Mouse (Mus musculus) Patski (cell line): ENCODE results near the gene Ppp5c. TPM values are rescaled to one million over a fixed set of nuclear protein-coding genes. Genes with fewer than 3 reads are reported as not detected.

Experiments
- ATAC-seq: fragments of 100-300 bp; one replicate; pipeline ENCODE4 v1.8.0; 2021
- CTCF ChIA-PET: fragments of 350-600 bp; sonication (Branson Sonifier 250); formaldehyde crosslinking; loops from one replicate; lab custom pipeline; 2022; ENCODE audit warnings: inconsistent platforms; lab: Charles Lee
- POLR2A ChIA-PET: fragments of 350-600 bp; sonication (Branson Sonifier 250); formaldehyde crosslinking; loops from one replicate; lab custom pipeline; 2022; ENCODE audit warnings: antibody characterized with exemption, inconsistent platforms; lab: Charles Lee
- DNase-seq: peaks from one replicate; pipeline ENCODE4 v3.0.0-alpha.2; 2011; ENCODE audit warnings: low read depth, low spot score
- H3K27me3 ChIP-seq: fragments of 371-371 bp; one replicate; pipeline ENCODE4 v1.5.1; 2021
- CTCF ChIP-seq: fragments of 100-300 bp; IDR thresholded peaks from one replicate; pipeline ENCODE4 v1.5.1; 2021
- in situ Hi-C: fragments of 300-500 bp; cut with MboI; formaldehyde crosslinking; loops from 3 replicates; pipeline ENCODE4 v1.11.1; 2018; ENCODE audit warnings: low pct_unique_long_range_greater_than_20kb, mixed read lengths
- polyA plus RNA-seq: library from polyadenylated mRNA; unstranded; gene quantifications from one replicate; pipeline ENCODE4 v1.2.3, GENCODE M21; 2021

The Ppp5c gene
- polyA plus RNA-seq, 1 experiment from 2014 or later: 106 TPM

DNA sequence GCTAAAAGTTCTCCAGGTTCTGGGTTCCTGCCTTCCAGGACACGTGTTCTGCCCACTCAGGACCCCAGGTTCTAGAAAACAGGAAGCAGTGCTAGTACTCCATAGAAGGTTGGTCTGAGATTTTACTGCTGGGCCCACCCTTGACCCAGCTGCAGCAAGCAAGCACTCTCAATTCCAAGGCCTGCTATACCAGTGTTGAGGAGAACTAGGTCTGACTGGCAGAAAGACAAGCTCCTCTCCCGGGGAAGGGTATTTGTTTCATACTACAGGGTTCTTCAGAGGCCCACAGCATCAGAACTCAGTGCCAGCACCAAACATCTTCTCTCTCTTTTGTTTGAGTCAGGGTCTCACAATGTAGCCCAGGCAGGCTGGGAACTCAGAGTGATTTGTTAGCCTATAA, 9.8 kb downstream of the Ppp5c start:
- no peak for TF ChIP-seq CTCF
- no peak for DNase-seq
- no peaks in the 10 kb centered on the region for H3K27me3 ChIP-seq
- CTCF ChIA-PET: interaction anchor here (1.1 to 2.5 kb wide), 4 partner anchors 10 to 16 kb away, joined by 3 to 14 read pairs (median 6); partner anchors contain the start of gene Ppp5c
- in situ Hi-C loops: no loop called here
- ATAC-seq: no peak
- POLR2A ChIA-PET: interaction anchor here (0.6 to 1.0 kb wide), 2 partner anchors 40 to 42 kb away, joined by 3 to 4 read pairs; no protein-coding TSS in a partner anchor

DNA sequence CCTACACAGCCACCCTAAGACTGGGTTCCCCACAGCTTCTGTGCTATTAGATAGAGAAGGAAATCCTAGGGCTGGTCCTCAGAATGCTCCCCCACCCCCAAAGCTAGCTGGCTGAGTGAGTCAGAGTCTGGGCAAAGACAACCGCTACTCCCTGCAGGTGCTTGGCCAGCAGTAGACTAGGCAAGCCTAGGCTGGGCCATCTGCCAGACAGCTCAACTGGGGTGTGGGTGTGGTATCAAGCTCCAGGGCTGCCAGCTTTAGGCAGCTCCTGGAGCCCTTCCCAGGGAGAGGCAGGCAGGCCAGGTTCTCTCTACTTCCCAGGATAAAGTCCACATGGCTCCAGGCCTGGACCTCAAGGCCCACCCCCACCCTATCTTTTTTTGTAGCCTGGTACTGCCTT, 10.7 kb downstream of the Ppp5c start:
- ATAC-seq: peak; percentile 99
- DNase-seq: peak; percentile 91
- POLR2A ChIA-PET: interaction anchor here (1.0 to 1.7 kb wide), 2 partner anchors 9 to 41 kb away, joined by 3 to 4 read pairs; no protein-coding TSS in a partner anchor
- no peak for TF ChIP-seq CTCF
- H3K27me3 ChIP-seq: no peaks in the 10 kb centered on the region
- in situ Hi-C loops: no loop called here
- CTCF ChIA-PET: interaction anchor here (1.1 to 2.5 kb wide), 5 partner anchors 10 to 17 kb away, joined by 3 to 14 read pairs (median 5); partner anchors contain the start of gene Ppp5c

DNA sequence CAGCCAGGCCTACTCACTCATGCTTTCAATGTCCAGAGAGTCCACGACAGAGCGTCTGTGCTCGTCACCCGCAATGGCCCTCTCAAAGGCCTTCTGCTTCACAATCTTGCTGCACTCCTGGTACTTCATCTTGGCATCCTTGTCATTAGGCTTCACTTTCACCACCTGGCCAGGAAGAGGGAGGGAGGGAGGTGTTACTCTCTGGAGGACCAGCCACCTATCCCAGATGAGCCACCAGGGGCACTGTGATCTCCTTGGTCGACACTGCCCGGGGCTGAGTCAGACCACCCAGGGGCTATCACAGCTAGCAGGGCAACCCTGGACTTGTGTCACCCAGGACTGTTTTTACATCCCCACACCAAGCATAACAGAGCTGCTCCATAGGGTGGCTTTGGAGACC, 12.3 kb downstream of the Ppp5c start:
- ChIA-PET CTCF (interaction anchor here (1.2 to 2.5 kb wide), 2 partner anchors 11 to 141 kb away, joined by 3 to 9 read pairs; no protein-coding TSS in a partner anchor), POLR2A (interaction anchor here (1.7 kb wide), 1 partner anchor 11 kb away, joined by 4 read pairs; no protein-coding TSS in a partner anchor)
- ATAC-seq (no peak), DNase-seq (no peak)
- in situ Hi-C loops: no loop called here
- no peak for TF ChIP-seq CTCF
- no peaks in the 10 kb centered on the region for H3K27me3 ChIP-seq

DNA sequence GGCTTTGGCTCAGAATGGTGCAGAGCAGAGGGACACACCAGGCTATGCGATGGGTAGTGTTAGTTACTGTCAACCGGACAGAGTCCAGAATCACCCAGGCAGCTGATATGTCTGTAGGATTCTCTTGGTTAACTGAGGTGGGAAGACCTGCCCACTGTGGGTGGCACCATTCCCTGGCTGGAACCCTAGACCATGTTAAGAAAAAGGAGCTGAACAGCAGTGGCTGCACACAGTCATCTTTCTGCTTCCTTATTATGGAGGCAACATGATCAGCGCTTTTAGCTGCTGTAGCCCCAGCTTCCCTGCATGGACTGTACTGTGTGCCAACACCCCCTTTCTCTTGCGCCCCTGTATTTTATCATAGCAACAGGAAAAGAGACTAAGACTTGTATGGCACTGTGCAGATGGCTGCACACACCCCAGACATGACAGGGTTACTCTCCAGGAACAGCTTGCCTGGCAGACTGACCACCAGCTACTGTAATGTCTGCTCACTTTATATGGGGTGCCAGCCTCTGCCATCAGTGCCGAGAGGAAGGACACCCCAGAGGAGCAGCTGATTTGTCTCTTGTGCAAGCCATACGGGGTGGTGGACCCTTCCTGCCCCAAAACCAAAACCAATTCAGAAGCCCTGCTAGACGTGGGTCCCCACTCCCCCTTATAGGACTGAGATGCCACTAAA, 15.7 kb downstream of the Ppp5c start:
- CTCF ChIA-PET: interaction anchor here (0.6 to 1.4 kb wide), 5 partner anchors 9 to 80 kb away, joined by 3 to 4 read pairs (median 3); partner anchors contain the start of gene Psg16
- TF ChIP-seq CTCF: no peak
- DNase-seq (no peak), ATAC-seq (no peak)
- POLR2A ChIA-PET: no interaction called here
- in situ Hi-C loops: no loop called here
- no peaks in the 10 kb centered on the region for H3K27me3 ChIP-seq

DNA sequence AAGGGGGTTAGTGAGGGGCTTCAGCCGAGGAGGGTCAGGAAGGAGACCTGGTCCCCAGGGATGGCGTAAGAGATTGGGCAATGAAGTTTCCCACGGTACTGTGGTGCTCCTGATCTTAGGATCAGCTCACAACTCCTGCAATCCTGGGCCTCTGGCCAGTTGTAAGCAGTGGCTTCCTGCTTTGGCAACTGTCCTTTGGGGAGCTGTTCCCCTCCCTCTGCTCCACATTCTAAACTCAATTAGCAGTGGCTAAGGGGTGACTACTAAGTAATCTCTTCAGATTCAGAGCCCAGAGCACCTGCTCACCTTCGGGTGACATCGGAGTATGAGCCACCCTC, 17.7 kb downstream of the Ppp5c start:
- in situ Hi-C loops: no loop called here
- ATAC-seq (no peak), DNase-seq (no peak)
- TF ChIP-seq CTCF: no peak
- no peaks in the 10 kb centered on the region for H3K27me3 ChIP-seq
- POLR2A ChIA-PET: no interaction called here
- CTCF ChIA-PET: interaction anchor here (2.1 kb wide), 1 partner anchor 10 kb away, joined by 5 read pairs; no protein-coding TSS in a partner anchor

DNA sequence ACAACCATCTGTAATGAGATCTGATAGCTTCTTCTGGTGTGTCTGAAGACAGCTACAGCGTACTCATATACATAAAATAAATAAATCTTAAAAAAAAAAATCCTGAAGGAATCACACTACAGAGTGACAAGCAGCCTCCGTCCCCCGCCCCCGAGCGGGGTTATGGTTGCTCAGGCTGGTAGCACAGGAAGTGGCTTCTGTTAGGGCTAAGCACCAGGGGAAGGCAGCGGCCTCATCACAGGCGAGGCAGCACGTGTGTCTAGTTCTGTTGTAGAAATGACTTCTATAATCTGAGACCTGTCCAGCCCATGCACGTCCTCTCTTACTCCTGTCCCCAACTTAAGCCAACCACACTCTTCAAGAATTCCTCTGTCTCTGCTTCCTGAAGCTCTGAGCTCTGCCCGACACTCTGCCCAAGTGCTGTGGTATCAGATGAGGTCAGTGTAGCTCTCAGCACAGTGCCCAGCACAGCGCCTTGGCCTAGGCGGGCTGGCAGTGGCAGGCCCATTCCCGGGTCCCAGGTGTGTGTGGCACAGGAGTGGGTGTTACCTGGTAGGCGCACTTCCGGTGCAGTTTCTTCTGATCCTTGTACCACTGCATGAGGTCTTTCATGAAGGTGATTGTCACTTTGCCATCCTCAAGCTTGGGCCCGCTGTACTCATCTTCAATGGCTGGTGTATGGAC, 18.3 kb downstream of the Ppp5c start:
- no peak for TF ChIP-seq CTCF
- no peaks in the 10 kb centered on the region for H3K27me3 ChIP-seq
- ATAC-seq (no peak), DNase-seq (no peak)
- in situ Hi-C loops: no loop called here
- ChIA-PET POLR2A (no interaction called here), CTCF (interaction anchor here (2.1 kb wide), 1 partner anchor 10 kb away, joined by 5 read pairs; no protein-coding TSS in a partner anchor)

DNA sequence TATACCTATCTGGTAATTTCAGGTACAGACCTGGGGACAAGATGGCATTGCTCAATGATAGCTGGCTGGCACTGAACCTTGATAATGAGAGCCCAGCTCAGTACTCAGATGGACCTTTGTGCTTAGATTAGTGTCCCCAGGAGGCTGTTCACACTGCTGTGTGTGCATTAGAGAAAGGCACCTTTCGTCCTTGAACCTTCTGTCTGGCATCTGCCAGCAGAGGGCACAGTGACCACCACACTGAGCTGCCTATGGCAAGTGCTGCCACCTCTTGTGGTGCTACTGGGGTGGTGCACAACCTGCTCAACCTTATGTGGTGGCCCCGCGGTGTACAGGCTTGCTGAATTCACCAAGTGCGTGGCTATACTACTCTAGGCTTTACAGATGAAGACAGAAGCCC, 20.4 kb downstream of the Ppp5c start:
- TF ChIP-seq CTCF: no peak
- in situ Hi-C loops: no loop called here
- no peaks in the 10 kb centered on the region for H3K27me3 ChIP-seq
- ChIA-PET POLR2A (no interaction called here), CTCF (interaction anchor here (0.9 to 2.5 kb wide), 6 partner anchors 10 to 75 kb away, joined by 3 to 14 read pairs (median 4); partner anchors contain the start of gene Psg16)
- DNase-seq (no peak), ATAC-seq (no peak)

DNA sequence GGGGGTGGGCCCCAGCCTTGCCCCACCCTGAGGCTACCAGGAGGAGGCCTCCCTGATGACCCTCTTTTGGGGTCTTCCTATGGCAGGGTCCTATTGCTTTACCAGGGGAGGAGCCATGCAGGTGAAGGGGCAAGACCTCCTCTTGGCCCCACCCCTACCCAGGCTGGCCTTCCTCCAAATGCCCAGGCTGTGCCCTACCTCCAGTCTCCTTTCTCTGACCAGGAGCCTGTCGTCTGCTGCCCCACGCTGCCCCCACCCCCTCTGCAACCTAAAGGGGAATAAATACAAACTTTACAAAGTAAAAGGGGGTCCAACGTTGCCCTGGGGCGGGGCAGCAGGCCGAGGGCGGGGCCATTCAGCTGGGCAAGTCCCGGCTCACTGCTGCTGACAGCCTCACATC, 23.0 kb downstream of the Ppp5c start:
- no peaks in the 10 kb centered on the region for H3K27me3 ChIP-seq
- no peak for ATAC-seq
- ChIA-PET POLR2A (no interaction called here), CTCF (interaction anchor here (1.3 to 6.8 kb wide), 6 partner anchors 12 to 73 kb away, joined by 3 to 44 read pairs (median 18); no protein-coding TSS in a partner anchor)
- in situ Hi-C loops: loop anchor here (5.0 kb wide), 2 partner anchors 52 to 63 kb away; no protein-coding TSS in a partner anchor
- no peak for DNase-seq
- no peak for TF ChIP-seq CTCF

DNA sequence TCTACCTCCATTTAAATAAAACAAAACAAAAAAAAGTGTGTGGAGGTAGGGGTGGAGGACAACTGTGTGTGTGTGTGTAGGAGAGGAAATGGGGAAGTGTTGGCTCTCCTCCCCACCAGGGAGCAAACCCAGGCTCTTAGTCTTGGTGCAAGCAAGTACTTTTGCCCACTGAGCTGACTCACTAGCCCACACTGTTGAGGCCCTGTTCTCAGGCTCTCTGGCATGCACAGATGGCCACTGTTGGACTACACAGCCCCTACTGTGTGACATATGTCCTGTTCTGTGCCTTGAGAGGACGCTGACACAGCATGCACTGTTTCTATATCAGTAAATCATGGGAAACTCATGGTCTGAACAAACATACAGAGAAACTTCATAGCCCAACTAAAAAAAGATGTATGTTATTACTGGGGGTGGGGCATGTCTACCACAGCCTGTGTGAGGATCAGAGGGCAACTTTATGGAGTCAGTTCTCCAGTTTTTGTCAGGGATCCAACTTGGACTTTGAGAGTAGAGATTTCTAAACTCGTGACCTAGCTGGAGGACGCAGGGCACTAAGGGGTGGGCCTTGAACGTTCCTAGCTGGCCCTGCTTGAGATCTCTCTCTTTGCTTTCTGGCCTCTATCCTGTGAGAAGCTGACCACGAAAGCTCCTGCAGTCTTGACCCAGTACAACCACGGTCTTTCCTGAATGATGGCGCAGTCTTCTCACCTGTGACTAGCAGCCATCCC, 24.3 kb downstream of the Ppp5c start:
- in situ Hi-C loops: loop anchor here (5.0 kb wide), 2 partner anchors 51 to 64 kb away; no protein-coding TSS in a partner anchor
- DNase-seq (no peak), ATAC-seq (no peak)
- no peaks in the 10 kb centered on the region for H3K27me3 ChIP-seq
- TF ChIP-seq CTCF: no peak
- ChIA-PET CTCF (interaction anchor here (0.6 to 6.8 kb wide), 14 partner anchors 10 to 84 kb away, joined by 3 to 44 read pairs (median 4); no protein-coding TSS in a partner anchor), POLR2A (no interaction called here)
